Mouse (Mus musculus): ENCODE data around the gene Snu13.

Gene Snu13

GRCm38 (mm10) chr15:82027276-82027675, 20.1 kb downstream of the Snu13 start:
- no peak for DNase-seq (ENCODE audit: low read depth, low spot score)

GRCm38 (mm10) chr15:82023965-82024635, 23.3 kb downstream of the Snu13 start:
- DNase-seq (ENCODE audit: low read depth, low spot score): no peak

GRCm38 (mm10) chr15:82022535-82023088, 24.8 kb downstream of the Snu13 start:
- no peak for DNase-seq (ENCODE audit: low read depth, low spot score)

- no peak for DNase-seq (ENCODE audit: low read depth, low spot score)
These were observed 28.1 kb downstream of the Snu13 start for GRCm38 (mm10) chr15:82019288-82019687.

- peak; percentile 58 for DNase-seq (ENCODE audit: low read depth, low spot score)
These were observed 29.9 kb downstream of the Snu13 start for GRCm38 (mm10) chr15:82017461-82017860.

- no peak for DNase-seq (ENCODE audit: low read depth, low spot score)
These were observed 30.6 kb downstream of the Snu13 start for GRCm38 (mm10) chr15:82016830-82017229.

DNA sequence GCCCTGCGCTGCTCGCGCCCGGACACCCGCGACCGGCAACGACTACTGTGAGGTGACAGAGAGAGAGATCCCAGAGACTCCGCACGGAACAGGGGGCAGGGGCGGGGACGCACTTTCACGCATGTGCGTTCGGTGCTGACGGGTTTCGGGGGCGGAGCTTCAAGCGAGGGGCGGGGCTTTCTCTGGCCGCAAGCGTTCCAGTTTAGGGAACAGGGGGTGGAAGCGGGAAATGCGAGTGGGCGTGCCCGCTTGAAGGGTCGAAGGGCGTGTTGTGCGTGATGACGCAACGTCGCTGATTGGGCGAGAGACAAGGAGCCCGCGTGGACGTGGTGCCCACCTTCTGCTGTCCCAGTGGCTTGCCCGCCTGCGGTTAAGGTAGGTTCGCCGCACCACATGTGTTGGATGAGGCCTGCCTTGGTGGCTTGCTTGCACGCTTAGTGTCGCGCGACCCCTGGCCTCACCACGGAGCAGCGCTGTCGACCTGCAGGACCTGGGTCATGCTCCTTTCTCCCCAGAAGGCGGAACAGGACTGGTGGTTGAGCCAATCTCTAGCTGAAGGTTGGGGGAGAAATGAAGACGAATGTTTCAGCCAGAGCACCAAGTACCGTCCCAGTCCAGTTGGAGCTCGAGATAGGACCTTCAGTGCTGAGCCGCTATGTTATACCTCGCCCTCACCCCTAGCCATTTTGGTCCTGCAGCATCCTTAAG, 31.1 kb downstream of the Snu13 start:
- DNase-seq (ENCODE audit: low read depth, low spot score): peak; percentile 100

DNA sequence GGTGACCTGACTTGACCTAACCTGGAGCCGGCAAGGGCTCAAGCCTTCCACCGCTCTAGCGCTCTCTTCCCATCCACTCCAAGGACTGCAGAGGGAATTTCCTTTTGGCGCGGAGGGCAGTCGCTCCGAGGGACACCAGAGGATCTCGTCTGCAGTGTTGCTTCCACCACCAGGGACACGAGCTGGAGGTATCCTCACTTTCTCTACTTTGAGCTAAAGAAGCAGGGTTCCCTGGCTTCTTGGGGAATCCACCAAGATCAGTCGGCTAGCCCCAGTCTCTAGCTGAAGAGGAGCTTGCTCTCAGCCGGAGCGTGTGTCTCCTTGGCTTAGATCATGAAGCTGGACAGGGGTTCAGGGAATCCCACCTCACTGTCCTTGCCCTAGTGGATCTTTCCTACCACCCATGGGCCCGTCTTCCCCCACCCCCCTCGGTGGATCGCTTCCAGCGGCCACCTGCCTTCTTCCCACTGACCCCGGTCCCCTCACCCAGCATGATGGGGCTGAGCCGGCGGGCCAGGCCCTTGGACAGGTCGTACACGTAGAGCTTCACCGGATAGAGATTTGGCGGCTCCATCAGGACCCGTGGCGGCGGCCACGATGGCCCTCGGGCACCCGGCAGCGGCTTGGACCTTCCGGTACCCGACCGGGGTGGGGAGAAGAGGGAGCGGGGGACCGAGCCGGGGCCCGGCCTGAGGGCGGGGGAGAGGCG, 31.9 kb downstream of the Snu13 start:
- peak; percentile 51 for DNase-seq (ENCODE audit: low read depth, low spot score)

DNA sequence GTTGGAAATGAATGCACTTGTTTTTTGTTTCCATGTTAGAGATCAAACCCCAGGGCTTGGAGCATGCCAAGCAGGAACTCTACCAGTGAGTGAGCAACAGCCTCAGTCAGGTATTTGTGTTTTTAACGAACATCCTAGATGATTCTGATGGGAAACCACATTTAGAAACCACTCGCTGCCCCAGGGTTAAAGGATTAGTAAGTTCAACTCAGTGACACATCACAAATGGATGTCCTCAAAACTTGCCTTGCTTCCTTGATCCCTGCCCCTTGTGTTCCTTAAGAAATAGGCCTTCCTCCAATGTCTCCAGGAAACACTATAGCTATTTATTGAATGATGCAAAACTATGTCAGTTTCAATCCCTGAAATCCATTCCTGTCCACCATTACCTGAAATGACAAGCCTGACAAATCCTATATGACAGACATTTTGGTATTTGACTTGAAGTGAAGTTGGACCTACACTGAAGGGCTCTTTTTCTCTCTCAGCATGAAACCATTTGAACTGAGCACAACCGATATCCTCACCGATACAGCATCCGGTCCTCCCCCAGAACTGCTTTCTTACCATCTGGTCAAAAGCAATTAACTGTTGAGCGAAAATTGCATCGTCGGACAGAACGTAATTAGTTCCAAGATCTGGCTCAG, 32.5 kb downstream of the Snu13 start:
- DNase-seq (ENCODE audit: low read depth, low spot score): no peak

GRCm38 (mm10) chr15:82011947-82012346, 35.5 kb downstream of the Snu13 start:
- no peak for DNase-seq (ENCODE audit: low read depth, low spot score)

- DNase-seq (ENCODE audit: low read depth, low spot score): no peak
These were observed 43.1 kb downstream of the Snu13 start for GRCm38 (mm10) chr15:82004257-82004656.

- no peak for DNase-seq (ENCODE audit: low read depth, low spot score)
These were observed 53.4 kb downstream of the Snu13 start for GRCm38 (mm10) chr15:81993992-81994391.

DNA sequence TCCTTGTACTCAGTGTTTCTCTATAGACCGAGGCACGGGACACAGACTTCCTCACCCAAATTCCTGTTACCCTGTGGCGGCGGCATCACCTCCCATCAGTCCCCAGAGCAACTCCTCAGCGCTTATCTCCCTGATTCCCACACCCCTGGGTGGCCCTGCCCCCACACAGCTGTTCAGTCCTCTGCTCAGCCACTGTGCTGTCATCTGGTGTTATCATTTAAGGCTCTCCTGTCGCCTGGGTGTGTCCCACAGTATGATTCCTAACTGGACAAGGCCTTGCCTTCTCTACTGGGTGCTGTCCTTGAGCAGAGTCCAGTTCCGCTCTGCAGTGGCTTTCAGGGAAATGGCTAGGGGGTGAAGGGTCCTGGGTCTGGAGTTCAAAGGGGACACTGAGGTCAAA, 56.8 kb downstream of the Snu13 start:
- DNase-seq (ENCODE audit: low read depth, low spot score): no peak

Measured in A20 (cell line).